Mouse (Mus musculus): ENCODE results near the gene Plxna2. TPM values are rescaled to one million over a fixed set of nuclear protein-coding genes. Genes with fewer than 3 reads are reported as not detected.

The Plxna2 gene
- 100 to 1,000 TPM in 11 of 26 experiments, 10 to 100 TPM in 15; 22.7 to 431 (median 83.1) TPM for total RNA-seq (2018; cell fraction: chromatin; rRNA removed)
- 10 to 100 TPM in 13 of 26 experiments, 1 to 10 TPM in 13; 3.8 to 30.4 (median 11.1) TPM for total RNA-seq (2018; cell fraction: cytosol; rRNA removed)
- total RNA-seq (2018; cell fraction: nucleus; rRNA removed) = 100 to 1,000 TPM in 7 of 26 experiments, 10 to 100 TPM in 19; 13.3 to 212 (median 58.5) TPM
- polyA plus RNA-seq (2018) = 6.9 to 10.3 TPM (median 7.1 TPM) in 3 replicates

DNA sequence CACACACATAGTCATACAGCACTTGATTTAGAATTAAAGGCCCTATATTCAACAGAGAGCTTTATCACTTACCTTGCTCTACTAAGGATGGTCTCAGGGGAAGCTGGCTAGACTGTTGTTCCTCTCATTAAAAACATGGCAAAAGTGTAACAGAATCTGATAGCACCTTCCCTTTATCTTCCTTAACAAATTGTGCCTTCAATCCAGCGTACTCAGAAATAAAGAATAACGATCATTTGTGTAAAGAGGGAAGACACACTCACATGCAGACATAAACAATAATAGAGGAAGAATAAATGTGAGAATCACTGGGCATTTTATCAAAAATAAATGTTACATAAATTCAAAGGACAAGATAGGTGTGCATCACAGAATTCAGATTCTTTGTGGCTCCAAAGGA, at the start of gene Plxna2:
Plxna2 (plus strand) TSS at position 301 of the 400 bp plus-strand sequence.
- Histone ChIP-seq H3K79me2 (ENCODE audit: inconsistent target) (peaks cover 24% of the 10 kb centered on the region; the same call in 1 of the 2 replicates), H3K4me3 (ENCODE audit: inconsistent target) (peak within 1 kb of the TSS; percentile 45; the same call in 1 of the 2 replicates), H3K27ac (no peak within 1 kb of the TSS), H3K36me3 (ENCODE audit: inconsistent target) (no peaks in the 10 kb centered on the region)
- WGBS (ENCODE audit: missing documents) = 94% methylated on average over 2 of the region's 2 CpGs

DNA sequence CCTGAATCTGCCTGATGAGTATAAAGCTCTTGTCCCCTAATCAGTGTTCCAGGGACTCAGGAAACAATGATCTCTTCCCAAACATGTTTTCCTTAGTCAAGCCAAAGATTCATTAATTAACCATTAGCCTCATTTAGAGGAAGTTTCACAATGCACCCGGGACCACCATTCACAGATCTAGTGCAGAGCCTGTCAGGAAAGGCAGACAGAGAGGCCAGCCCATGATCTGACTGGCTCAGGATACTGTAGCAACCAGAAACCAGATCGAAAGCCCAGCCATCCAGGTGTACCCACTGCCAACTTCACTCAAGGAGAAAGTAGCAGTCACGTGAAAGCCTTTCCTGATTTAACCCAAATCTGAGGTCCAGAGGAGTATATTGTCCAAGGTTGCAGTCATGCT, 44.1 kb upstream of the Plxna2 start:
- H3K79me2 ChIP-seq (ENCODE audit: inconsistent target) = no peaks in the 10 kb centered on the region
- H3K4me3 ChIP-seq (ENCODE audit: inconsistent target) = no peak overlapping the region
- H3K27ac ChIP-seq = no peak overlapping the region
- 75% methylated on average over 3 of the region's 3 CpGs for WGBS (ENCODE audit: missing documents)
- no peaks in the 10 kb centered on the region for H3K36me3 ChIP-seq (ENCODE audit: inconsistent target)

DNA sequence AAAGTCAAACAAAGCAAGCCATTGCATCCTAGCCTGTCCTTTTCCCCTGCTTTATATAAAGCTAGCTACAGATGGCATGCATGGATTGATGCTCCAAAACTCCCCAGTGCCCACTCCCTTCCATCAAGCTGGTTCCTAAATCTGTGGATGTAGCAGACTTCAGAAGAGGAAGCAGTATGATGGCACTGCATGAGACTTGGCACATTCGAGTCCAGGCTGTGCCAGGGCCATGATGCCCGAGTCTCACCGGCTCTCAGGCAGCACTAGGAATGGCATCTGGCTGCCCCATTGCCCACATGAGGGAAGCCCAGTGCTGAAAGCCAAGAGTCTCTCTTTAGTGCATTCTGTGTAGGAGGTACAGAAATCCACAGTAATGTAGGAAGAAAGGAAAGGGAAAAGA, 39.7 kb upstream of the Plxna2 start:
- Histone ChIP-seq H3K4me3 (ENCODE audit: inconsistent target) (no peak overlapping the region), H3K27ac (no peak overlapping the region), H3K36me3 (ENCODE audit: inconsistent target) (no peaks in the 10 kb centered on the region), H3K79me2 (ENCODE audit: inconsistent target) (no peaks in the 10 kb centered on the region)
- 87% methylated on average over 3 of the region's 3 CpGs for WGBS (ENCODE audit: missing documents)

DNA sequence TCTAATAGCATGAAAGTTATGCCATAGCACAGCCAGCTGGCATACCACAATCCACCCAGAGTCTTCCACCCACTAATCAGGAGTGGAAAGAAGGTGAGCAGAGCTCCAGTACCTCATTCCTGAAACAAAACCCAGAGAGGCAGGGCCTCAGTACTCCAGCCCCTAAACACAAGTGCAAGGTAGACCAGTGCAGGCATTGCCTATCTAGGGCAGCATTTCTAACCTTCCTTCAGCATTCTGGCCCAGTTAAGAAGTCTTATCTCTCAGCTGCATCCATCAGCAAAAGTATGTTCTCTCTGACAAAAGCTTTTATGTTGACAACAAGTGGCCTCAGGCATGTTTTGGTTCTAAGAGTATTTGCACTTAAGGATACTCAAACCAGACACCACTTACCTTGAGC, 37.5 kb upstream of the Plxna2 start:
- Histone ChIP-seq H3K4me3 (ENCODE audit: inconsistent target) (no peak overlapping the region), H3K36me3 (ENCODE audit: inconsistent target) (no peaks in the 10 kb centered on the region), H3K79me2 (ENCODE audit: inconsistent target) (no peaks in the 10 kb centered on the region), H3K27ac (no peak overlapping the region)

DNA sequence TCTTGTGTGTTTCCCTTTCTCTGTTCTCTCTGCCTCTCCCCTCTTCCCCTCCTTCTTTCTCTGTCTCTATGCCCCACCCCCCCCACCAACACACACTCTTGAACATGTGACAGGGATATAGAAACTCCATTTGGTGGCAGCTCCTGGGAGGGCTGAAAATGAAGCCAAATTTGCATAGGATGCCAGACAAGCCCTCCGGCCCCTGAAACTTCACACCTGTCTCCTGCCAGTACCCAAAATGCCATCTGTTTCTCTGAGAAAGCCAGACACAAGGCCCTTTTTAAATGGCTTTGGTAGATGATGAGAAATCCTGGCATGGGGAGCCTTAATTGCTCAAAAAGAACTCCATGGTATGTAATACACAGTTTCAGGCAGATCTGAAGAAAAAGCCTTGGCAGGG, 31.3 kb upstream of the Plxna2 start:
- Histone ChIP-seq H3K79me2 (ENCODE audit: inconsistent target) (no peaks in the 10 kb centered on the region), H3K36me3 (ENCODE audit: inconsistent target) (no peaks in the 10 kb centered on the region), H3K27ac (no peak overlapping the region), H3K4me3 (ENCODE audit: inconsistent target) (no peak overlapping the region)
- WGBS (ENCODE audit: missing documents) = 100% methylated on average over 1 of the region's 1 CpGs

DNA sequence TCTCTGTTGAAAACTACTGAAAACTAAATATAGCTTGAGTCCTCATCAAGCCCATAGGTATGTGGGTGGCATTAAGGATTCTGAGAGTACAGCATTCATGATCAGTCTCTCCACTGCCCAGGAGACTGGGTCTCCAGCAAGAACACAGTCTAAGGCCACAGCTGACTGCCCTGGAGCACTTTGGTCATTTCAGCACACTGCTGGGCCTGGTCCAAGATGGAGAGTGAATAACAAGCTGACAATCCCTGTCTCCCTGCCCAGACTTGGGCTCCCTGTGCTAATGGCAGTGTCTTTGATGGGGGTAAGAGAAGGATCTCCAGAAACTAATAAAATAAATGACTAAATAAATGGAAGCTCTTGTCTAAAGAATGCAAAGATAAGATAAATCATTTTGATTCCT, 30.5 kb upstream of the Plxna2 start:
- no peak overlapping the region for H3K27ac ChIP-seq
- no peak overlapping the region for H3K4me3 ChIP-seq (ENCODE audit: inconsistent target)
- no peaks in the 10 kb centered on the region for H3K79me2 ChIP-seq (ENCODE audit: inconsistent target)
- H3K36me3 ChIP-seq (ENCODE audit: inconsistent target) = no peaks in the 10 kb centered on the region

DNA sequence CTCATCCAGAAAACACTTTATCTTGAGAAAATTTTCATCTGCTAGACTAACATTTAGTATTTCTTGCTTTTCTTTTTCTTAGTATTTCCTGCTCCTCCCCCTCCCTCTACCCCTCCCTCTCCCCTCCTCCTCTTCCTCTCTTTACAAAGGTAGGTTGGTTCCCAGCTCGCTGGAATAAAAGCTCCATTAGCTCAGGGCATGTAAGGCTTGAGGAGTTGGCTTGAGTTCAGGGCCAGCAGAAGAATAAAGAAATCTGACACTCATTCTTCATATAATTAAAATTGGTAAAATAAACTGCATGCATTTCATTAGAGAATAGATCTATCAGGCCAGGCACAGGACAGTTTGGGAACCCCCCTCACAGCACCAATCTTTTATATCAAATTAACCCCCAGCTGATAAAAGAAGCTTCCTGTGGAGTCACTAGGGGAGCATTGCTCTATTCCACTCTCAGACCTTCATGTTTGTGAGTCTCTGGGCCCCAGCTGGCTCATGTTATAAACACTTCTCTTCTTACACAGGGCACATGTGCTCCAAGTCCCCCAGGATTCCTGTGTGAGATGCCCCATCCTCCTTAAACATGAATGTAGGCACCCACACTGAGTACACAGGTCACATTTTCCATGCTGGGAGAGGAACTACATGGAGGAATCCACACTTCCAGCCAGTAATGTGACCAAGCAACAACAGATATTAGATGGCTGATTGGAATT, 29.9 kb upstream of the Plxna2 start:
- WGBS (ENCODE audit: missing documents) = 58% methylated on average over 1 of the region's 1 CpGs
- Histone ChIP-seq H3K79me2 (ENCODE audit: inconsistent target) (no peaks in the 10 kb centered on the region), H3K4me3 (ENCODE audit: inconsistent target) (no peak overlapping the region), H3K27ac (no peak overlapping the region), H3K36me3 (ENCODE audit: inconsistent target) (no peaks in the 10 kb centered on the region)

DNA sequence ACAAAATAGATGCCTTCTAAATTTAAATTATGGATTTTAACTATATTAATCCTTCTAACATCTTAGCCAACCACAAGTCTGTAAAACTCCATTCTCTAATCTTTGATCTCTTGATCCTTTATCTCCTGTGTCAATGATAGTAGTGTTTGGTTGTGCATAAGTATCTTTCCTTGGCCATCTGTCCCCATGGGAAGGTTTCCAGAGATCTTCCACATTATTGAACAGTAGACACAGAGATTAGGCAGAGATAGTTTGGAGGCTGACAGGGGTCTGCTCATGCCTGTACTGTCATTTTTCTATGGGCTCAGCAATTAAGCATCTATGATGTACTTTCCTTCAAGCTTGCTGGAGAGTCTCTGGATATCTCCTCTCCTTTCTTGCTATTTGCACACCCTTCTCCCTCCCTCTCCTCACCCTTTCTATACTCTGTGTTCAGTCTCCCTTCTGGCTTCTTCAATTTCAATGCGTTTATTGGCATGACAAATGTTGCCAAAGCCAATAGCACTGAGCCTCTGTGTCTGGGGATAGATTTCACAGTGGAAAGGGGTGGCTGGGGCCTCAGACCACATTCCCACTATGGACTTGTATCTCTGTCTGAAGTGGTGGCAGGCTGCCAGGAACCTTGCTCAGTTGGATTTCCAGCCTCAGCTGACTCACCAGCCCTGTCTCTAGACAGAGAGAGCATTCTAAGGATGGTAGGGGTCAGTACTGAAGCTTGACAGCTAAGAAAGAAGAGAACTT, 29.1 kb upstream of the Plxna2 start:
- 83% methylated on average over 1 of the region's 1 CpGs for WGBS (ENCODE audit: missing documents)
- no peaks in the 10 kb centered on the region for H3K79me2 ChIP-seq (ENCODE audit: inconsistent target)
- no peak overlapping the region for H3K27ac ChIP-seq
- H3K4me3 ChIP-seq (ENCODE audit: inconsistent target) = no peak overlapping the region
- H3K36me3 ChIP-seq (ENCODE audit: inconsistent target) = no peaks in the 10 kb centered on the region

DNA sequence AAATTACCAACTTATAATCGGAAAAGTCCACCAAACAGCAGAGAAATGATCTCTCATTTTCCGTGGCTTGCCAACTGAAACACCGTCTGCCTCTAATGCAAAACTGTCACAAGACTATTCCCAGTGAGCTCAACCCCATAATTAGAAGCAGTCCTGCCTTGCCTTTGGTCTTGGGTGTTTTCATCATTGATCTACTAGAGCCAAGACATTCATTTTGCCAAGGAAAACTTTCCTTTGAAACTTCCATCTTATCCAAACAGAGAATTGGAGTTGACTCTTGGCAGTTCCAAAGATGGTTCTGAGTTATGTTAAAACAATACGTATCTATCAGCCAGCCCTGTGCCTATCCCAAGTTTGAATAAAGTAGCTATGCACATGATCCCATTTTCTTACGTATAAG, 24.9 kb upstream of the Plxna2 start:
- Histone ChIP-seq H3K79me2 (ENCODE audit: inconsistent target) (no peaks in the 10 kb centered on the region), H3K36me3 (ENCODE audit: inconsistent target) (no peaks in the 10 kb centered on the region)
- 90% methylated on average over 5 of the region's 5 CpGs for WGBS (ENCODE audit: missing documents)

DNA sequence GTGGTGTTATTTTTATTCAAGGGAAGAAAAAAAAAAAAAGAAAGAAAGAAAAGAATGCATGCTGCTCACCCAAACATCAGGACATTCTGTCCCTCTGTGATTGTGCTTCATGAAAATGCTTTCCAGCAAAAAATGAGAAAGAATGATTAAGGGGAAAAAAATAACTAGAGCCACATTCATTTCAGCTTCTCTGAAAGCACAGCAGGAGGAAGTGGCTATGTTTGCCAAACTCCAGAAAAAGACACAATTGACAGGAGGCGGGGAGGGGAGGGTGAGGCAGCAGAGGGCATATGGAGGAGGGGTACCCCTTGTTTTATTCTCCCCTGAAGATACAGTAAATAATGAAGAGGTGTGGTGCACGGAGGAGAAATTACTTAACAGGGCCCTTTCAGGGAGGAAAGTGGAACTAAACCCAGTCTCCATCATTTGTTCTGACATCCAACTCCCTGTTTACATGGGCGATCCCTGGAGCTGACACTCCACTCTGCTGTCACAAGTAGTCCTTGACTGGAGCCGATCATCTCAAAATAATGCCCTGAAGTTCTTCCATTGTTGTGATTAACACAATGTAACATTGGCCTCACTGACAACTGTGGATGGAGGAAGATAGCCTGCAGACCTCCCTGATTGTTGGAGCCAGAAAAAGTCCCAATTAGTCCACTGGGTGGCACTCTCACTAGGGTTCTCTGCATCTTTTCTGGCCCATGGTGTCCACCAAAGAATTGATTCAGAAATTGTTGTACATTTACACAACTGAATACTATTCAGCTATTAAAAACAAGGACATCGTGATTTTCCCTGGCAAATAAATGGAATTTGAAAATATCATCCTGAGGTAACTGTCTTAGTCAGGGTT, 10.4 kb upstream of the Plxna2 start:
- Histone ChIP-seq H3K36me3 (ENCODE audit: inconsistent target) (no peaks in the 10 kb centered on the region), H3K4me3 (ENCODE audit: inconsistent target) (no peak overlapping the region), H3K79me2 (ENCODE audit: inconsistent target) (no peaks in the 10 kb centered on the region), H3K27ac (no peak overlapping the region)
- 58% methylated on average over 5 of the region's 5 CpGs for WGBS (ENCODE audit: missing documents)

More for the DNA sequence above, 24.9 kb upstream of the Plxna2 start:
- no peak overlapping the region for H3K27ac ChIP-seq
- no peak overlapping the region for H3K4me3 ChIP-seq (ENCODE audit: inconsistent target)

DNA sequence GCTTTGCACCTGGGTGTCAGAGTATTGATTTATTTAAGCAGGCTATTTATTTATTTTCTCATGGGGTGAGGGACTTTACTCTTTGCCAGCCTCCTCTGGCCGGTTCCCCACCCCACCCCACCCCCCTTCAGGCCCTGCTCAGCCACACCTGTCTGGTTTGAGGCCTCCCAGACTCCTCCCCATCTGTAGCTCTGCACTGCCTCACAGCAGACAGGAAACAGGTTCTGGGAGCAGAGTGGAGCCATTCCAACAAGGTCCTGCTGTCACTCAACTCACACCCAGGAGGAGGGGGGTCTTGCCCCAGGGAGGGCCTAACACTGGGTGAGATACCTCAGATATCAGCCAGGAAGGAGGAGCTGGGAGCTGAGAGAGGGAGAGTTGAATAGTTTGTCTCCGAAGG, 7.5 kb upstream of the Plxna2 start:
- H3K79me2 ChIP-seq (ENCODE audit: inconsistent target) = no peaks in the 10 kb centered on the region
- H3K36me3 ChIP-seq (ENCODE audit: inconsistent target) = no peaks in the 10 kb centered on the region
- no peak overlapping the region for H3K4me3 ChIP-seq (ENCODE audit: inconsistent target)
- WGBS (ENCODE audit: missing documents) = 40% methylated on average over 2 of the region's 2 CpGs
- no peak overlapping the region for H3K27ac ChIP-seq

DNA sequence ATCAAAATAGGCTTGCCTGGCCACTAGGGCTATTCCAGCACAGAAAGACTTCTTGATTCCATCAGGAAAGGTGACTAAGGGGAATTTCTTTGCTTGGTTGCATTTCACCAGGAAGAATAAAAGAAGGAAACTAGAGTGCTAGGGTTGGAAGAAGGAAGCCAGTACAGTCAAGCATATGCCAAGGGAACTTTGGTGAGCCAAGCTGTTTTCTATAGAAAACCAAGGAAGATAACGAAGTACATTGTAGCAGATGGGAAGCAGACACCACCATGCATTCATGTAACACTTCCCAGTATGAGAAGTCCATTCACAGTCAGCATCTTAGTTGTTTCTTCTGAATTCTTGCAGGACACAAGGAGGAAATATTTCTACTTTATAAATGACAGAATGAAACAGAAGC, 5.4 kb upstream of the Plxna2 start:
- H3K27ac ChIP-seq = no peak overlapping the region
- no peaks in the 10 kb centered on the region for H3K79me2 ChIP-seq (ENCODE audit: inconsistent target)
- no peaks in the 10 kb centered on the region for H3K36me3 ChIP-seq (ENCODE audit: inconsistent target)
- H3K4me3 ChIP-seq (ENCODE audit: inconsistent target) = no peak overlapping the region
- WGBS (ENCODE audit: missing documents) = 85% methylated on average over 1 of the region's 1 CpGs

DNA sequence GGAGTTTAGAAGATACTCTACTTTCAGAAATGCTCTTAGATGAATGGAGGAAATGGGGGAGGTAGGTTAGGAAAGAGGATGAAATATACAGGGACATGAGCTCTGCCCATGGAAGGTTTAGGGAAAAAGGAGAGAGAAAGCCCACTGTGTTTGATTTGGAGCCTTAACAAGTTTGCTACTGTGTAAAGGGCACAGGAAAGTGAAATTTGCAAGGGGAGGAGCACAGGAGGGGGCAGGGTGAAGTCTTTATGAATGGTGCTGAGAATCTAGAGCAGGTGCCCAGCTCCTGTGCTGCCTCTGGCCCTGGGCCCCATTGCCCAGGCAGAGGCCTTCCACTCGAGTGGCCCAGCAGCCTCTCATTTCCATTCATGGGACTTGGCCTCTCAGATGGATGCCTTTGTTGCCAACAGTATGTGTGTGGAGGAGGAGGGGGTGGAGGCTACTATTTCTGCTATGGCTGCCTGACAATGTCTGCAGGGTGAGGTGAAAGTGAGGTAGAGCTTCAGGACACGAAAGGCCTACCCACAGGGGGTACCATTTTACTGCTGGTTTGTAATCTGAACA, 4.7 kb upstream of the Plxna2 start:
- H3K79me2 ChIP-seq (ENCODE audit: inconsistent target) = no peaks in the 10 kb centered on the region
- no peak overlapping the region for H3K27ac ChIP-seq
- H3K36me3 ChIP-seq (ENCODE audit: inconsistent target) = no peaks in the 10 kb centered on the region
- WGBS (ENCODE audit: missing documents) = 74% methylated on average over 2 of the region's 2 CpGs
- no peak overlapping the region for H3K4me3 ChIP-seq (ENCODE audit: inconsistent target)
